Mouse (Mus musculus) embryonic facial prominence, embryonic 10.5 days (tissue): ENCODE measurements around the gene Gm17689. TPM values are rescaled to one million over a fixed set of nuclear protein-coding genes. Genes with fewer than 3 reads are reported as not detected.

Source experiments
- DNase-seq: peaks from one replicate; pipeline ENCODE4 v3.0.0-alpha.2; 2017; ENCODE audit warnings: low spot score
- H3K27ac ChIP-seq: fragments of 300-500 bp; sonication (generic); replicated peaks from 2 replicates; pipeline ENCODE4 v1.5.1; 2016; ENCODE audit warnings: mild to moderate bottlenecking
- H3K27me3 ChIP-seq: fragments of 300-500 bp; sonication (generic); replicated peaks from 2 replicates; pipeline ENCODE4 v1.6.1; 2016; ENCODE audit warnings: low read depth, mild to moderate bottlenecking; ENCODE audit not compliant: poor library complexity, severe bottlenecking
- H3K36me3 ChIP-seq: fragments of 300-500 bp; sonication (generic); replicated peaks from 2 replicates; pipeline ENCODE4 v1.6.1; 2016; ENCODE audit warnings: mild to moderate bottlenecking, moderate library complexity
- H3K4me1 ChIP-seq: fragments of 300-500 bp; sonication (generic); 2 replicates; pipeline ENCODE4 v1.6.1; 2016
- H3K4me3 ChIP-seq: fragments of 300-500 bp; sonication (generic); 2 replicates; pipeline ENCODE4 v1.5.1; 2016; ENCODE audit warnings: mild to moderate bottlenecking, moderate library complexity
- H3K9me3 ChIP-seq: fragments of 300-500 bp; sonication (generic); 2 replicates; pipeline ENCODE4 v1.6.1; 2016; ENCODE audit warnings: mild to moderate bottlenecking
- WGBS: fragments of 180-500 bp; shearing (Covaris S2); methylation state at CpG from one replicate; pipeline ENCODE4 v1.1.7; 2016; 5-methylcytosine and 5-hydroxymethylcytosine counted together
- polyA plus RNA-seq: library from polyadenylated mRNA; unstranded; fragments of >200 nt; fragmentation: Nextera tagmentation; extraction: Ambion mirVana; gene quantifications from 2 replicates; pipeline ENCODE4 v1.2.1, GENCODE M21; 2016

The Gm17689 gene
- polyA plus RNA-seq: not detected in 2 replicates

GRCm38 (mm10) chr9:36582535-36582934 lies at the start of gene Gm17689:
TSS of gene Gm17689 (minus strand) at chr9:36582635.
- Histone ChIP-seq H3K27ac (no peak within 1 kb of the TSS), H3K27me3 (no peaks in the 10 kb centered on the region), H3K4me3 (no peak within 1 kb of the TSS), H3K36me3 (no peaks in the 10 kb centered on the region), H3K4me1 (no peaks in the 10 kb centered on the region), H3K9me3 (peaks cover 24% of the 10 kb centered on the region; the same call in 1 of the 2 replicates)
- no peak for DNase-seq
- 75% methylated on average over 1 of the region's 1 CpGs for WGBS

GRCm38 (mm10) chr9:36541863-36542262 lies 40.6 kb downstream of the Gm17689 start, which contains the start of gene Gm5615:
TSS of gene Gm5615 (minus strand) at chr9:36541963.
- H3K4me3 ChIP-seq: no peak within 1 kb of the TSS
- no peaks in the 10 kb centered on the region for H3K4me1 ChIP-seq
- H3K36me3 ChIP-seq: no peaks in the 10 kb centered on the region
- no peaks in the 10 kb centered on the region for H3K27me3 ChIP-seq
- DNase-seq: no peak
- H3K9me3 ChIP-seq: peaks cover 20% of the 10 kb centered on the region; the same call in 1 of the 2 replicates
- WGBS: 93% methylated on average over 2 of the region's 2 CpGs
- no peak within 1 kb of the TSS for H3K27ac ChIP-seq

Other genes starting within 250 kb of the Gm17689 start
- not detected in 2 replicates for gene Gm7257, start 150.8 kb downstream of the Gm17689 start, polyA plus RNA-seq
- gene Gm9513, start 107.0 kb downstream of the Gm17689 start, polyA plus RNA-seq: not detected in 2 replicates
- not detected in 2 replicates for gene Gm5615, start 40.7 kb downstream of the Gm17689 start, polyA plus RNA-seq
- gene A630095E13Rik, start 60.7 kb upstream of the Gm17689 start, polyA plus RNA-seq: not detected in 2 replicates
- gene Acrv1, start 110.6 kb upstream of the Gm17689 start, polyA plus RNA-seq: not detected in 2 replicates
- 52.4 and 54.9 TPM in 2 replicates for gene Chek1, start 144.4 kb upstream of the Gm17689 start, polyA plus RNA-seq
- 177 and 180 TPM in 2 replicates for gene Stt3a, start 185.0 kb upstream of the Gm17689 start, polyA plus RNA-seq
- 88.4 and 89.9 TPM in 2 replicates for gene Ei24, start 214.8 kb upstream of the Gm17689 start, polyA plus RNA-seq
- 74.2 and 83.1 TPM in 2 replicates for gene Fez1, start 239.2 kb upstream of the Gm17689 start, polyA plus RNA-seq